9 mouse cellular contexts compared by ENCODE assay signal in genomic region chr11:103184891-103185290, GRCm38 (mm10). TPM values are rescaled to one million over a fixed set of nuclear protein-coding genes. Genes with fewer than 3 reads are reported as not detected.
A peak's percentile ranks its signal among the peaks of the same experiment; 100 is the strongest.
DNase-seq lines count a peak whose midpoint lies in the region; ATAC-seq and TF ChIP-seq lines count a peak whose summit lies in the region.
"Had no signal": no experiment of that assay in that cellular context is flagged by ENCODE, and none has a peak within 500 bp of the region (broad histone marks: within the 10 kb centered on the region; RNA-seq: fewer than 3 reads in every experiment).

No protein-coding gene starts in this region.

- peak; percentile 69 for TF ChIP-seq CTCF in left cerebral cortex, adult 2 months (IDR thresholded peaks at IDR 0.05)

- intact Hi-C loops in left cerebral cortex, adult 2 months (cut with DNase I) = loop anchor here (2.0 kb wide), 1 partner anchor 14 kb away; the partner anchor contains the start of gene Fmnl1

- no peak overlapping the region for H3K4me3 ChIP-seq in left cerebral cortex, adult 2 months

- H3K27ac ChIP-seq in left cerebral cortex, adult 2 months = no peak overlapping the region

- DNase-seq in adrenal gland, postnatal 14 days = peak; percentile 69
- DNase-seq in adrenal gland, adult 8-10 months = no peak
- peak in 1 of 2 experiments; percentile 46 for DNase-seq in left cerebral cortex, adult 2 months (ENCODE audit: extremely low spot score in 1 of 2, low spot score in 2 of 2)
- no peak for DNase-seq in left cerebral cortex, adult 11 months (ENCODE audit: low spot score)
- peak; percentile 68 for DNase-seq in embryo, embryonic 11 days
- peak; percentile 73 for DNase-seq in lung, postnatal 10 days
- no peak for DNase-seq in layer of hippocampus, postnatal 14 days (ENCODE audit: low spot score in 2 of 2)

- ATAC-seq in CD4-positive, CD25-positive, alpha-beta regulatory T cell, adult 4 months = peak; percentile 62

RNA-seq across cellular contexts. Expression of gene Fmnl1, which starts 14.0 kb away (rescaled TPM):
- 14.4 and 30.4 TPM in 2 replicates for total RNA-seq in adrenal gland, postnatal 14 days (2021)
- total RNA-seq in adrenal gland, adult 8-10 months (2022) = 10 to 100 TPM; 29.3 to 40.6 (median 30.6) TPM
- total RNA-seq in left cerebral cortex, adult 2 months (2021) = 100 to 1,000 TPM; 186 to 209 TPM
- 10 to 100 TPM; 54.2 to 69.6 TPM for polyA plus RNA-seq in CD4-positive, CD25-positive, alpha-beta regulatory T cell, adult 4 months (2017; shearing (Covaris generic))
- total RNA-seq in layer of hippocampus, postnatal 14 days (2021) = 100 to 1,000 TPM; 120 to 128 TPM

RNA-seq across cellular contexts. Expression of gene 1700023F06Rik, which starts 23.5 kb away (rescaled TPM):
- 0.45 and 0.93 TPM in 2 replicates for total RNA-seq in adrenal gland, postnatal 14 days (2021)
- under 1 TPM in 3 of 4 experiments, not detected in 1; 0.27 to 0.83 (median 0.66) TPM for total RNA-seq in adrenal gland, adult 8-10 months (2022)
- 1 to 10 TPM; 2.2 to 2.7 TPM for total RNA-seq in left cerebral cortex, adult 2 months (2021)
- not detected for polyA plus RNA-seq in CD4-positive, CD25-positive, alpha-beta regulatory T cell, adult 4 months (2017; shearing (Covaris generic))
- 1 to 10 TPM; 1.4 TPM for total RNA-seq in layer of hippocampus, postnatal 14 days (2021)
- total RNA-seq: gastrocnemius, adult 8-10 months had no signal

RNA-seq across cellular contexts. Expression of gene Spata32, which starts 33.3 kb away (rescaled TPM):
- total RNA-seq in adrenal gland, postnatal 14 days (2021) = not detected in 2 replicates
- not detected for total RNA-seq in adrenal gland, adult 8-10 months (2022)
- 1 to 10 TPM; 1.7 to 2.9 TPM for total RNA-seq in left cerebral cortex, adult 2 months (2021)
- not detected for polyA plus RNA-seq in CD4-positive, CD25-positive, alpha-beta regulatory T cell, adult 4 months (2017; shearing (Covaris generic))
- 1 to 10 TPM in 1 of 2 experiments, under 1 TPM in 1; 0.69 to 1.4 TPM for total RNA-seq in layer of hippocampus, postnatal 14 days (2021)
- total RNA-seq: gastrocnemius, adult 8-10 months had no signal

RNA-seq across cellular contexts. Expression of gene Hexim2, which starts 52.7 kb away (rescaled TPM):
- total RNA-seq in adrenal gland, postnatal 14 days (2021) = 3.9 and 5.6 TPM in 2 replicates
- total RNA-seq in adrenal gland, adult 8-10 months (2022) = 1 to 10 TPM; 6.1 to 9.3 (median 8.6) TPM
- 10 to 100 TPM; 14.0 to 14.1 TPM for total RNA-seq in left cerebral cortex, adult 2 months (2021)
- 1 to 10 TPM; 2.3 to 4.5 TPM for polyA plus RNA-seq in CD4-positive, CD25-positive, alpha-beta regulatory T cell, adult 4 months (2017; shearing (Covaris generic))
- total RNA-seq in layer of hippocampus, postnatal 14 days (2021) = 10 to 100 TPM; 11.2 to 16.1 TPM

Comparison
In these comparisons a context has a peak if more than half of its experiments do, and no peak if none do; other contexts are left out.
1. DNase-seq: peak in adrenal gland, postnatal 14 days (single experiment), embryo, embryonic 11 days (single experiment) and lung, postnatal 10 days (single experiment); none in adrenal gland, adult 8-10 months (single experiment), left cerebral cortex, adult 11 months (single experiment) and layer of hippocampus, postnatal 14 days (0 of 2).